Mouse (Mus musculus) kidney, postnatal 10 days (tissue): ENCODE measurements at regions not wholly inside any gene's neighbourhood (a gene's known extent, or its start where the extent isn't known, plus 50 kb on each side); places are given as distances from the start of the nearest gene placed in this dataset.
A peak's percentile ranks its signal among the peaks of the same experiment; 100 is the strongest.

ENCODE experiments used
- DNase-seq: peaks from one replicate; pipeline ENCODE4 v3.0.0; 2021; ENCODE audit warnings: mixed read lengths

- peak; percentile 79 for DNase-seq
These were observed 66.7 kb downstream of the Rwdd3 start for GRCm38 (mm10) chr3:121104571-121105407.

- no peak for DNase-seq
These were observed 68.6 kb downstream of the Rwdd3 start for GRCm38 (mm10) chr3:121102871-121103270.

GRCm38 (mm10) chr3:121102120-121102519 lies 69.4 kb downstream of the Rwdd3 start:
- DNase-seq, result no peak

GRCm38 (mm10) chr3:121100211-121100860 lies 71.2 kb downstream of the Rwdd3 start:
- DNase-seq, result no peak

GRCm38 (mm10) chr3:121093509-121093908 lies 78.0 kb downstream of the Rwdd3 start:
- peak; percentile 61 for DNase-seq

GRCm38 (mm10) chr3:121088724-121089123 lies 82.8 kb downstream of the Rwdd3 start:
- DNase-seq, result no peak

GRCm38 (mm10) chr3:121068676-121069075 lies 102.8 kb downstream of the Rwdd3 start:
- no peak for DNase-seq

- DNase-seq, result no peak
These were observed 135.5 kb downstream of the Rwdd3 start for GRCm38 (mm10) chr3:121035904-121036549.

- no peak for DNase-seq
These were observed 145.8 kb downstream of the Rwdd3 start for GRCm38 (mm10) chr3:121025546-121026157.

GRCm38 (mm10) chr3:121024810-121025209 lies 146.7 kb downstream of the Rwdd3 start:
- DNase-seq, result no peak

- DNase-seq, result no peak
These were observed 150.2 kb downstream of the Rwdd3 start for GRCm38 (mm10) chr3:121021126-121021848.

- DNase-seq, result no peak
These were observed 162.3 kb downstream of the Rwdd3 start for GRCm38 (mm10) chr3:121009223-121009622.

GRCm38 (mm10) chr3:120983556-120984270 lies 187.8 kb downstream of the Rwdd3 start:
- no peak for DNase-seq

- no peak for DNase-seq
These were observed 188.5 kb downstream of the Rwdd3 start for GRCm38 (mm10) chr3:120982795-120983555.

GRCm38 (mm10) chr3:120982218-120982617 lies 189.3 kb downstream of the Rwdd3 start:
- no peak for DNase-seq

- DNase-seq, result no peak
These were observed 200.6 kb downstream of the Rwdd3 start for GRCm38 (mm10) chr3:120970746-120971466.

- DNase-seq, result no peak
These were observed 224.6 kb downstream of the Rwdd3 start for GRCm38 (mm10) chr3:120946906-120947305.

GRCm38 (mm10) chr3:120934401-120934800 lies 237.1 kb downstream of the Rwdd3 start:
- DNase-seq, result no peak

- DNase-seq, result no peak
These were observed 251.1 kb downstream of the Rwdd3 start for GRCm38 (mm10) chr3:120920351-120920750.

- no peak for DNase-seq
These were observed 272.6 kb downstream of the Rwdd3 start for GRCm38 (mm10) chr3:120898931-120899330.
